Mouse (Mus musculus) forebrain, embryonic 10.5 days (tissue): ENCODE data around the gene Cracr2b. TPM values are rescaled to one million over a fixed set of nuclear protein-coding genes. Genes with fewer than 3 reads are reported as not detected.

ENCODE experiments used
- DNase-seq: peaks from one replicate; pipeline ENCODE4 v3.0.0-alpha.2; 2017; ENCODE audit warnings: low spot score; ENCODE audit errors: extremely low spot score
- H3K27ac ChIP-seq: fragments of 300-500 bp; sonication (generic); 2 replicates; pipeline ENCODE4 v1.5.1; 2016; ENCODE audit warnings: mild to moderate bottlenecking
- H3K27me3 ChIP-seq: fragments of 300-500 bp; sonication (generic); 2 replicates; pipeline ENCODE4 v1.6.1; 2016; ENCODE audit warnings: mild to moderate bottlenecking; ENCODE audit not compliant: poor library complexity, severe bottlenecking
- H3K36me3 ChIP-seq: fragments of 300-500 bp; sonication (generic); replicated peaks from 2 replicates; pipeline ENCODE4 v1.6.1; 2016; ENCODE audit warnings: mild to moderate bottlenecking, moderate library complexity
- H3K4me1 ChIP-seq: fragments of 300-500 bp; sonication (generic); 2 replicates; pipeline ENCODE4 v1.6.1; 2016
- H3K4me3 ChIP-seq: fragments of 300-500 bp; sonication (generic); 2 replicates; pipeline ENCODE4 v1.5.1; 2016; ENCODE audit warnings: mild to moderate bottlenecking, moderate library complexity
- H3K9me3 ChIP-seq: fragments of 300-500 bp; sonication (generic); 2 replicates; pipeline ENCODE4 v1.6.1; 2016; ENCODE audit warnings: mild to moderate bottlenecking, moderate library complexity
- WGBS: fragments of 180-500 bp; shearing (Covaris S2); methylation state at CpG from one replicate; pipeline ENCODE4 v1.1.7; 2016; 5-methylcytosine and 5-hydroxymethylcytosine counted together
- polyA plus RNA-seq: library from polyadenylated mRNA; unstranded; fragments of >200 nt; fragmentation: Nextera tagmentation; extraction: Ambion mirVana; gene quantifications from 2 replicates; pipeline ENCODE4 v1.2.1, GENCODE M21; 2016

The Cracr2b gene
- 6.2 and 7.3 TPM in 2 replicates for polyA plus RNA-seq

- Histone ChIP-seq H3K9me3 (no peaks in the 10 kb centered on the region), H3K27me3 (peaks cover 87% of the 10 kb centered on the region), H3K36me3 (peaks cover 12% of the 10 kb centered on the region), H3K27ac (peak within 1 kb of the TSS; percentile 68; the same call in 1 of the 2 replicates), H3K4me3 (peak within 1 kb of the TSS; percentile 55), H3K4me1 (peaks cover 65% of the 10 kb centered on the region)
- no peak for DNase-seq
- 70% methylated on average over 15 of the region's 15 CpGs for WGBS
Observed at GRCm38 (mm10) chr7:141460391-141461113, at the start of gene Cracr2b. TSS of gene Cracr2b (plus strand) at chr7:141461094.

GRCm38 (mm10) chr7:141411667-141412066 is 49.2 kb upstream of the Cracr2b start:
- Histone ChIP-seq H3K36me3 (peaks cover 40% of the 10 kb centered on the region), H3K4me3 (no peak overlapping the region)
- 91% methylated on average over 1 of the region's 1 CpGs for WGBS

GRCm38 (mm10) chr7:141413331-141413730 is 47.6 kb upstream of the Cracr2b start:
- Histone ChIP-seq H3K4me3 (peak overlapping the region; percentile 80), H3K4me1 (peaks cover 28% of the 10 kb centered on the region), H3K36me3 (peaks cover 29% of the 10 kb centered on the region), H3K27me3 (no peaks in the 10 kb centered on the region), H3K9me3 (no peaks in the 10 kb centered on the region), H3K27ac (peak overlapping the region; percentile 90)
- 2% methylated on average over 16 of the region's 16 CpGs for WGBS
- DNase-seq = no peak

More at GRCm38 (mm10) chr7:141411667-141412066, 49.2 kb upstream of the Cracr2b start:
- peaks cover 28% of the 10 kb centered on the region for H3K4me1 ChIP-seq
- no peak overlapping the region for H3K27ac ChIP-seq
- no peaks in the 10 kb centered on the region for H3K27me3 ChIP-seq
- no peaks in the 10 kb centered on the region for H3K9me3 ChIP-seq
- DNase-seq = no peak

- WGBS = under 1% methylated on average over 56 of the region's 56 CpGs
Observed at GRCm38 (mm10) chr7:141413809-141414584, 46.9 kb upstream of the Cracr2b start, which contains the start of gene Gatd1. TSS of gene Gatd1 (minus strand) at chr7:141414136.

GRCm38 (mm10) chr7:141416144-141416841 is 44.6 kb upstream of the Cracr2b start:
- Histone ChIP-seq H3K9me3 (no peaks in the 10 kb centered on the region), H3K36me3 (0 out of 2 replicates have a peak, but pooled peaks cover 4% of the 10 kb centered on the region), H3K4me3 (no peak overlapping the region), H3K4me1 (peaks cover 21% of the 10 kb centered on the region), H3K27me3 (no peaks in the 10 kb centered on the region), H3K27ac (no peak overlapping the region)
- WGBS = 81% methylated on average over 6 of the region's 6 CpGs
- no peak for DNase-seq

More at GRCm38 (mm10) chr7:141413809-141414584, 46.9 kb upstream of the Cracr2b start, which contains the start of gene Gatd1:
- Histone ChIP-seq H3K36me3 (peaks cover 22% of the 10 kb centered on the region), H3K9me3 (no peaks in the 10 kb centered on the region), H3K27me3 (no peaks in the 10 kb centered on the region), H3K4me3 (peak within 1 kb of the TSS; percentile 80), H3K27ac (peak within 1 kb of the TSS; percentile 90), H3K4me1 (peaks cover 25% of the 10 kb centered on the region)
- peak; percentile 100 for DNase-seq

GRCm38 (mm10) chr7:141417731-141418681 is 42.9 kb upstream of the Cracr2b start:
- WGBS = 70% methylated on average over 8 of the region's 8 CpGs
- no peak overlapping the region for H3K4me3 ChIP-seq
- no peaks in the 10 kb centered on the region for H3K27me3 ChIP-seq
- no peaks in the 10 kb centered on the region for H3K36me3 ChIP-seq
- H3K27ac ChIP-seq = no peak overlapping the region
- H3K9me3 ChIP-seq = no peaks in the 10 kb centered on the region
- no peak for DNase-seq
- H3K4me1 ChIP-seq = peaks cover 14% of the 10 kb centered on the region

- whole genome bisulfite sequencing = 85% methylated on average over 7 of the region's 7 CpGs
- no peaks in the 10 kb centered on the region for H3K9me3 ChIP-seq
- H3K27ac ChIP-seq = no peak overlapping the region
- no peaks in the 10 kb centered on the region for H3K27me3 ChIP-seq
- no peak for DNase-seq
- H3K36me3 ChIP-seq = no peaks in the 10 kb centered on the region
- H3K4me1 ChIP-seq = peaks cover 8% of the 10 kb centered on the region
- no peak overlapping the region for H3K4me3 ChIP-seq
Observed at GRCm38 (mm10) chr7:141418970-141419369, 41.9 kb upstream of the Cracr2b start.

- Histone ChIP-seq H3K9me3 (no peaks in the 10 kb centered on the region), H3K27me3 (no peaks in the 10 kb centered on the region), H3K27ac (no peak overlapping the region), H3K36me3 (no peaks in the 10 kb centered on the region), H3K4me3 (no peak overlapping the region), H3K4me1 (no peaks in the 10 kb centered on the region)
- WGBS = 86% methylated on average over 9 of the region's 9 CpGs
- no peak for DNase-seq
Observed at GRCm38 (mm10) chr7:141420030-141420702, 40.7 kb upstream of the Cracr2b start.

GRCm38 (mm10) chr7:141423811-141424210 is 37.1 kb upstream of the Cracr2b start:
- no peak overlapping the region for H3K4me3 ChIP-seq
- 87% methylated on average over 4 of the region's 4 CpGs for WGBS
- no peaks in the 10 kb centered on the region for H3K9me3 ChIP-seq
- H3K4me1 ChIP-seq = peaks cover 7% of the 10 kb centered on the region
- H3K27me3 ChIP-seq = peaks cover 8% of the 10 kb centered on the region
- H3K27ac ChIP-seq = no peak overlapping the region
- no peaks in the 10 kb centered on the region for H3K36me3 ChIP-seq
- no peak for DNase-seq

- Histone ChIP-seq H3K27ac (no peak overlapping the region), H3K4me1 (peaks cover 30% of the 10 kb centered on the region), H3K4me3 (no peak overlapping the region), H3K36me3 (peaks cover 19% of the 10 kb centered on the region), H3K9me3 (no peaks in the 10 kb centered on the region), H3K27me3 (peaks cover 8% of the 10 kb centered on the region)
- WGBS = 89% methylated on average over 12 of the region's 12 CpGs
- no peak for DNase-seq
Observed at GRCm38 (mm10) chr7:141426948-141427730, 33.8 kb upstream of the Cracr2b start.

- WGBS = 52% methylated on average over 5 of the region's 5 CpGs
Observed at GRCm38 (mm10) chr7:141428701-141429100, 32.2 kb upstream of the Cracr2b start.

More at GRCm38 (mm10) chr7:141428701-141429100, 32.2 kb upstream of the Cracr2b start:
- Histone ChIP-seq H3K36me3 (peaks cover 35% of the 10 kb centered on the region), H3K27ac (peak overlapping the region; percentile 68), H3K9me3 (no peaks in the 10 kb centered on the region), H3K4me3 (peak overlapping the region; percentile 55), H3K4me1 (peaks cover 41% of the 10 kb centered on the region), H3K27me3 (peaks cover 8% of the 10 kb centered on the region)
- no peak for DNase-seq
